Comparison of ENCODE assay signal across 17 mouse cellular contexts in the genomic region with DNA sequence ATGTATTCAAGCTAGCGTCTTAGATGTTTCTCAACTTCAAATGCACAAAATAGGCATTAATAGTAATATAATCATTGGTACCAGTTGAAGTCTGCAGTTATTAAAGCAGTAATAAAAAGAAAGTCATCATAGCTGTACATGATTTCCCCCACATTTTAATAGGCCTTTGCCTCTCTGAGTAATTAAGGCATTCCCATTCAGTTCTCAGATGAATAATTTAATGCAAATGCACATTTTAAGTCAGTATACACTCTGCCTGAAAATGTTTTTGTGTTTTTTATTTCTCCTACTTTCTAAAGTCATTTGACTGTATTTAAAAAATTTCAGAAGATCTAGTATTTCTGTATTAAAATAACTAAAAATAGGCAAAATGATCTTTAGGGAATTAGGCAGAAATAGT.
DNase-seq lines count a peak whose midpoint lies in the region; ATAC-seq and TF ChIP-seq lines count a peak whose summit lies in the region.
"Had no signal": no experiment of that assay in that cellular context is flagged by ENCODE, and none has a peak within 500 bp of the region (broad histone marks: within the 10 kb centered on the region; RNA-seq: fewer than 3 reads in every experiment).

No protein-coding gene starts in this region.

- 72% methylated on average over 1 of the region's 1 CpGs for WGBS in forebrain, embryonic 13.5 days
- 51% methylated on average over 1 of the region's 1 CpGs for WGBS in forebrain, postnatal 0 days
- 67% methylated on average over 1 of the region's 1 CpGs for WGBS in neural tube, embryonic 13.5 days

- no peak for DNase-seq in forebrain, postnatal 0 days
- no peak for DNase-seq in neural tube, embryonic 10.5 days (ENCODE audit: extremely low spot score, low spot score)
- DNase-seq: adrenal gland, adult 2 months; adrenal gland, adult 8-10 months; adrenal gland, postnatal 14 days; adrenal gland, postnatal 36 days; B cell, adult 2 months; cerebellum, adult 11 months; cerebellum, adult 11-12 months; cerebellum, adult 18-20 months had no signal

- no peak overlapping the region for H3K9ac ChIP-seq in forebrain, embryonic 13.5 days
- no peak overlapping the region for H3K9ac ChIP-seq in forebrain, postnatal 0 days
- H3K9ac ChIP-seq in neural tube, embryonic 13.5 days, result no peak overlapping the region

- H3K36me3 ChIP-seq in forebrain, embryonic 13.5 days (ENCODE audit: poor library complexity, severe bottlenecking), result no peaks in the 10 kb centered on the region
- no peaks in the 10 kb centered on the region for H3K36me3 ChIP-seq in forebrain, postnatal 0 days (ENCODE audit: insufficient read depth)
- no peaks in the 10 kb centered on the region for H3K36me3 ChIP-seq in neural tube, embryonic 13.5 days
- H3K36me3 ChIP-seq: G1E had no signal

- no peak overlapping the region for H3K27ac ChIP-seq in forebrain, embryonic 13.5 days
- no peak overlapping the region for H3K27ac ChIP-seq in forebrain, postnatal 0 days (ENCODE audit: low read depth, low read length)
- no peak overlapping the region for H3K27ac ChIP-seq in neural tube, embryonic 13.5 days (replicated peaks)

- no peak overlapping the region for H3K4me3 ChIP-seq in forebrain, embryonic 13.5 days
- no peak overlapping the region for H3K4me3 ChIP-seq in forebrain, postnatal 0 days (ENCODE audit: low read depth, low read length)
- no peak overlapping the region for H3K4me3 ChIP-seq in neural tube, embryonic 13.5 days

- H3K4me1 ChIP-seq in forebrain, embryonic 13.5 days, result 0 out of 2 replicates have a peak, but pooled peaks cover 7% of the 10 kb centered on the region
- H3K4me1 ChIP-seq in forebrain, postnatal 0 days (ENCODE audit: insufficient read depth), result no peaks in the 10 kb centered on the region
- peaks cover 14% of the 10 kb centered on the region; the same call in 1 of the 2 replicates for H3K4me1 ChIP-seq in neural tube, embryonic 13.5 days (replicated peaks)

- H3K9me3 ChIP-seq in forebrain, embryonic 13.5 days (replicated peaks), result no peaks in the 10 kb centered on the region
- H3K9me3 ChIP-seq in forebrain, postnatal 0 days (ENCODE audit: low read length), result no peaks in the 10 kb centered on the region
- no peaks in the 10 kb centered on the region for H3K9me3 ChIP-seq in neural tube, embryonic 13.5 days

- TF ChIP-seq CTCF in forebrain, postnatal 0 days (IDR thresholded peaks at IDR 0.05; ENCODE audit: low read depth), result no peak

- peak; percentile 57; the same call in 1 of the 2 replicates for ATAC-seq in forebrain, embryonic 13.5 days
- no peak for ATAC-seq in forebrain, postnatal 0 days
- ATAC-seq in neural tube, embryonic 13.5 days (ENCODE audit: low read depth), result peak; percentile 53; the same call in 1 of the 2 replicates
- ATAC-seq: activated CD4-positive, CD25-positive, alpha-beta regulatory T cell, adult 4 months; CD4-positive, CD25-positive, alpha-beta regulatory T cell, adult 4 months; Patski had no signal

- H3K27me3 ChIP-seq in forebrain, embryonic 13.5 days, result no peaks in the 10 kb centered on the region
- H3K27me3 ChIP-seq in forebrain, postnatal 0 days (ENCODE audit: insufficient read depth, low read length), result no peaks in the 10 kb centered on the region
- no peaks in the 10 kb centered on the region for H3K27me3 ChIP-seq in neural tube, embryonic 13.5 days
- H3K27me3 ChIP-seq: CH12.LX, Patski had no signal

- no peak overlapping the region for H3K4me2 ChIP-seq in forebrain, embryonic 13.5 days
- H3K4me2 ChIP-seq in forebrain, postnatal 0 days (ENCODE audit: low read depth), result no peak overlapping the region
- H3K4me2 ChIP-seq in neural tube, embryonic 13.5 days, result no peak overlapping the region
